Mouse (Mus musculus): ENCODE results near the gene Ddx4. TPM values are rescaled to one million over a fixed set of nuclear protein-coding genes. Genes with fewer than 3 reads are reported as not detected.

The Ddx4 gene
- 1.0 and 1.4 TPM in 2 replicates for polyA plus RNA-seq (2015; fragmentation: Nextera tagmentation; extraction: Ambion mirVana)

DNA sequence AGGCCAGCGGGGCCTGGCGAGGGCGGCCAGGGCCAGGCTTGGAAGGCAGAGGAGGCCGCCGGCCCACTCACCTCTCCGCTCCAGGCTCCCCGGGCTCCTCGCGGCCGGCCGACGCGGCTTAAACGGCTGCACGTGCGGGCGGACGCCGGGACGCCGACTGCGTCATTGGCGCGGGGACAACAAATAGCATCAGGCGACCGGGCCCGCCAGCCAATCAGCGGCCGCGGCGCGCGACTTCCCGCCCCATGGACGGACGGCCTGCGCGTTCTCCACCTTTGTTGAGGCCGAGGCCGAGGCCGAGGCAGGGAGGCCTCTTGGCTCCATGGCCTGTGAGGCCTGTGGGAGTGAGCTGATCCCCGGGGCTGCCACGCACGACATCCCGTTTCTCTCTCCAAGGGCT, at the start of gene Ddx4:
TSS of gene Ddx4 (minus strand) at position 271 of the 400 bp plus-strand sequence.

DNA sequence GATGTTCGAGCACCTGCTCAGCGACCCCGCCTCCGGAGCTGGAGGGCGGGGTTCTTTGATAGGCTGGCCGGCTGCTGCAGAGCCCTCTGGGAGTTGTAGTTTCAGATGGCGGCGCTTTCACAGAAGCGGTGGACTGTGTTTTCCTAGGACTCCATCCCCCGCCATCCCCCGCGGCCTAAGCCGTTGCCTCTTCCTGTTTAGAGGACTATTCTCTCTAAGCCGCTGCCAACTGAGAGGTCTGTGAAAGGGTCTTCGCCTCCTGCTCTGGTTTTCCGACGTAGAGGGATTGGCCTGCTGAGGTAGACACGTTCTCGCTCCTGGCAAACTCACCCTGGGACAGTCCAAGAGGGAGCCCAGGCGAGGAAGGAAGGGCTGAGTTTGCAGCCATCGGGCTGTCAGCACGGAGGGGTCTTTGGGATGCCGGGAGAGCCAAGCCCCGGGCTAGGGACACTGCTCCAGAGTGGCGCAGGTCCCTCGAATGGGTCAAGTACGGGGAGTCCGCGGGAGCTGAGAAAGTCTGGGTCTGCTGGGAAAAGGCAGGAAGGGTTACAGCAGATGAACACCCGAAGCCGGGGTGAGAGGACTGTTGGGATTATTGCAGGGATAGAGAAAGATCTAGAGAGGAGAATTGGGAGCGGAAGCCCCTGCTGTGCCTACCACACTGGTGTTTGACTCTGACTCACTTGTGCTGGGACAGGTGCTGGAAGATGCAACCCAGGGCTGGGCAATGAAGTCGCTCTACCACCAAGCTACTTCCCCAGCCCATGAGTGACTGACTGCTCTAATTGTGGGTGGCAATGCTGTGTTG, 8.5 kb upstream of the Ddx4 start, which contains the start of gene Slc38a9:
TSS of gene Slc38a9 (plus strand) at position 178 of the 808 bp plus-strand sequence.

GRCm38 (mm10) chr13:112594260-112594659, 58.0 kb downstream of the Ddx4 start, which contains the start of gene Il31ra:
Gene Il31ra, minus strand, starts transcription at chr13:112594360.

Other genes with a start within 250 kb of the Ddx4 start
- gene Il6st, start 188.4 kb downstream of the Ddx4 start, polyA plus RNA-seq (2015; fragmentation: Nextera tagmentation; extraction: Ambion mirVana): 20.4 and 21.1 TPM in 2 replicates
- gene Il31ra, start 58.1 kb downstream of the Ddx4 start, polyA plus RNA-seq (2015; fragmentation: Nextera tagmentation; extraction: Ambion mirVana): 0.21 and 0.55 TPM in 2 replicates
- 12.9 and 13.7 TPM in 2 replicates for gene Slc38a9, start 8.3 kb upstream of the Ddx4 start, polyA plus RNA-seq (2015; fragmentation: Nextera tagmentation; extraction: Ambion mirVana)
- gene Plpp1, start 148.3 kb upstream of the Ddx4 start, polyA plus RNA-seq (2015; fragmentation: Nextera tagmentation; extraction: Ambion mirVana): 99.7 and 101 TPM in 2 replicates